Mouse (Mus musculus): ENCODE measurements at regions not wholly inside any gene's neighbourhood (a gene's known extent, or its start where the extent isn't known, plus 50 kb on each side); places are given as distances from the start of the nearest gene placed in this dataset.

DNA sequence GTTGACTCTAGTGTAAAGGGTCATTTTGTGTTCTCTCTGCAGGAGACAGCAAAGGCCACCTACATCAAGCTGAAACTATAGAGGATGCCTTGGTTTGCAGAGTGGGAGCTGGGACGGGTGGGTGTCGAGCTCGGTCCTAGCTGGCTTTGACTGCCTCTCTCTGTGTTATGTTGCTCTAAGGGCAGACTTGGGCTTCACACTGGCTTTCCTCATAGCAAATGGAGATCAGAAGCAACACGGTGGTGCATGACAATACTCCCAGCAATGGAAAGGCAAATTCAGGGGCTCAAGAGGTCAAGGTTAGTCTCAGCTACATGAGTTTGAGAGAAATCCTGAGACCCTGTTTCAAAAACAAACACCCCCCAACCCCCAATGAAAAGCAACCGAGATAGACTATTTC is 122.1 kb downstream of the Evx1 start:
- Histone ChIP-seq H3K9ac (ENCODE audit: insufficient read depth, low read depth) (no peak overlapping the region), H3K9me3 (replicated peaks; ENCODE audit: low read length) (no peaks in the 10 kb centered on the region), H3K4me2 (ENCODE audit: insufficient read depth, low read depth, poor library complexity, severe bottlenecking) (no peak overlapping the region), H3K36me3 (replicated peaks in 1 of 2; ENCODE audit: control insufficient read depth in 1 of 2, insufficient read depth in 1 of 2, low read length in 1 of 2) (no peaks in the 10 kb centered on the region), H3K4me3 (replicated peaks in 1 of 3; ENCODE audit: low read depth in 2 of 3, low read length in 2 of 3, poor library complexity in 1 of 3) (no peak overlapping the region), H3K4me1 (ENCODE audit: control insufficient read depth in 1 of 2, insufficient read depth in 2 of 2) (peaks cover 0 to 4% of the 10 kb centered on the region in 2 experiments; a peak in 1 of 4 replicates), H3K27ac (ENCODE audit: insufficient read depth, low read depth) (no peak overlapping the region), H3K79me2 (replicated peaks; ENCODE audit: control insufficient read depth, extremely low read depth, insufficient read depth, poor library complexity, severe bottlenecking) (no peaks in the 10 kb centered on the region), H3K27me3 (replicated peaks) (no peaks in the 10 kb centered on the region)
- DNase-seq (ENCODE audit: extremely low read depth): no peak
- in situ Hi-C loops (cut with MboI; ENCODE audit: low pct_ligation_motif_present, low pct_unique_long_range_greater_than_20kb, low sequenced_read_pairs) (no loop called here), dilution Hi-C loops (cut with MboI; ENCODE audit: extremely low pct_ligation_motif_present, extremely low pct_unique_long_range_greater_than_20kb, low sequenced_read_pairs) (no loop called here)
- TF ChIP-seq JUN (IDR thresholded peaks at IDR 0.05; ENCODE audit: insufficient read depth, low read depth, low read length) (no peak), TCF12 (IDR thresholded peaks at IDR 0.05; ENCODE audit: low read depth, low read length) (no peak), CTCF (conservative IDR thresholded peaks at IDR 0.05 in 1 of 2, IDR thresholded peaks at IDR 0.05 in 1 of 2; ENCODE audit: low read depth in 2 of 2, low read length in 2 of 2) (no peak), EP300 (IDR thresholded peaks at IDR 0.05; ENCODE audit: low read length) (no peak), CHD2 (IDR thresholded peaks at IDR 0.05; ENCODE audit: low read length) (no peak), ZNF384 (IDR thresholded peaks at IDR 0.05; ENCODE audit: low read depth, low read length) (no peak), MYC (IDR thresholded peaks at IDR 0.05; ENCODE audit: low read depth, low read length) (no peak), MAFK (IDR thresholded peaks at IDR 0.05; ENCODE audit: insufficient replicate concordance, low read length) (no peak), RAD21 (IDR thresholded peaks at IDR 0.05; ENCODE audit: low read depth, low read length) (no peak), TBP (conservative IDR thresholded peaks at IDR 0.05; ENCODE audit: low read depth, low read length) (no peak), PAX5 (IDR thresholded peaks at IDR 0.05; ENCODE audit: low read length) (no peak), IRF4 (IDR thresholded peaks at IDR 0.05; ENCODE audit: low read depth, low read length) (no peak), USF2 (conservative IDR thresholded peaks at IDR 0.05; ENCODE audit: low read depth, low read length) (no peak), MEF2A (IDR thresholded peaks at IDR 0.05; ENCODE audit: borderline replicate concordance, low read depth, low read length) (no peak)

- in situ Hi-C loops (cut with MboI; ENCODE audit: low pct_ligation_motif_present, low pct_unique_long_range_greater_than_20kb, low sequenced_read_pairs): no loop called here
- Histone ChIP-seq H3K27ac (ENCODE audit: insufficient read depth, low read depth) (no peak overlapping the region), H3K27me3 (replicated peaks) (no peaks in the 10 kb centered on the region), H3K4me2 (ENCODE audit: insufficient read depth, low read depth, poor library complexity, severe bottlenecking) (no peak overlapping the region), H3K4me3 (replicated peaks in 1 of 3; ENCODE audit: low read depth in 2 of 3, low read length in 2 of 3, poor library complexity in 1 of 3) (no peak overlapping the region), H3K36me3 (replicated peaks in 1 of 2; ENCODE audit: control insufficient read depth in 1 of 2, insufficient read depth in 1 of 2, low read length in 1 of 2) (no peaks in the 10 kb centered on the region), H3K9me3 (replicated peaks; ENCODE audit: low read length) (no peaks in the 10 kb centered on the region), H3K9ac (ENCODE audit: insufficient read depth, low read depth) (no peak overlapping the region), H3K4me1 (ENCODE audit: control insufficient read depth in 1 of 2, insufficient read depth in 2 of 2) (peaks cover 4 to 7% of the 10 kb centered on the region in 2 experiments; a peak in 2 of 4 replicates), H3K79me2 (replicated peaks; ENCODE audit: control insufficient read depth, extremely low read depth, insufficient read depth, poor library complexity, severe bottlenecking) (no peaks in the 10 kb centered on the region)
- TF ChIP-seq MAX (IDR thresholded peaks at IDR 0.05; ENCODE audit: low read length) (no peak), MAFK (IDR thresholded peaks at IDR 0.05; ENCODE audit: insufficient replicate concordance, low read length) (no peak), ZC3H11A (IDR thresholded peaks at IDR 0.05; ENCODE audit: low read depth, low read length) (no peak), GABPA (IDR thresholded peaks at IDR 0.05; ENCODE audit: insufficient replicate concordance, low read depth, low read length) (no peak), ZNF384 (IDR thresholded peaks at IDR 0.05; ENCODE audit: low read depth, low read length) (no peak), CHD2 (IDR thresholded peaks at IDR 0.05; ENCODE audit: low read length) (no peak), POLR2AphosphoS2 (IDR thresholded peaks at IDR 0.05; ENCODE audit: low read depth, low read length) (no peak), KAT2A (IDR thresholded peaks at IDR 0.05; ENCODE audit: insufficient replicate concordance, low read length) (no peak)
- dilution Hi-C loops (cut with MboI; ENCODE audit: extremely low pct_ligation_motif_present, extremely low pct_unique_long_range_greater_than_20kb, low sequenced_read_pairs): no loop called here
- no peak for DNase-seq (ENCODE audit: extremely low read depth)
Observed at GRCm38 (mm10) chr6:52438366-52438765, 125.1 kb downstream of the Evx1 start.

All from CH12.LX (cell line).